Mouse (Mus musculus) brain, embryonic 18.5 days (tissue): ENCODE data around the gene Dgkz.

Experiments
- DNase-seq: peaks from one replicate; pipeline ENCODE4 v3.0.0-alpha.2; 2012; ENCODE audit warnings: low read depth, low spot score

Dgkz gene

GRCm38 (mm10) chr2:91961901-91962761 is 13.5 kb downstream of the Dgkz start:
- no peak for DNase-seq

GRCm38 (mm10) chr2:91960459-91960858 is 15.2 kb downstream of the Dgkz start:
- DNase-seq: no peak

DNA sequence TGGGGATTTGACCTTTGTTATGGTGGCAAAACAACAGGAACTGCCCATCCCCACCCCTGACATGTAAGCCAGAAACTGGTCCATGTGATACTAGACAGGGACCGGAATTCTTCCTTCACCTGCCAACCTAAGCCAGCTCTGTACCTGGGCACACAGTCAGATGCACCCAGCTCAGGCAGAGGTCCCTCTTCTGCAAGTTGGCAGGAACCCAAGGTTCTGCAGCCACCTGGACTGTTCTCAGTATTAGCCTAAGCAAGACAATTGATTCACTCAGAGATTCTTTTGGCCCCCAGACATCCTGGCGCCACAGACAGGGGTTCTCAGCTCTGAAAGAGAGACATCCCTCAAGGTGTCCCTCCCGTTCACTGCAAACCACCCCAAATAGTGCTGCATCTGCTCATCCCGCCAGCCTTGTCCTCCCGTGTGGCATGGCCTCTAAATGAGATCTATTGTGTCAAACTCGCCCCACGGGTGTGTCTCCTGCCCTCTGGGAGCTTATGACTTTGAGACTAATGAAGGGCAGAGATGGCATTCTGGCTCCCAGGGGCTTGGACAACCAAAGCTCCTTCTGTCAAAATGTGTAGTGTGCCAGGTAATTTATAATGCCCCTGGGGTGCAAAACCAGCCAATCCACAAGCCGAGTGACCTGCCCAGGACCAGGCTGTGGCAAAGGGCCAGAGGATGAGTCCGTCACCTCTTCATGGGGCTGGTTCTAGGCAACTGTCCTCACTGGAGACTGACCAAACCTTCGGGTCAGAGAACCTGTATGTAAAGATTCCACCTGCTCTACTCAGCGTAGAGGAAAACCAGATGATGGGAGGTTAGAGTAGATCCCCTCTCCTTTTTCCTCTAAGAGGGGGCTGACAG is 15.9 kb downstream of the Dgkz start:
- DNase-seq: no peak

DNA sequence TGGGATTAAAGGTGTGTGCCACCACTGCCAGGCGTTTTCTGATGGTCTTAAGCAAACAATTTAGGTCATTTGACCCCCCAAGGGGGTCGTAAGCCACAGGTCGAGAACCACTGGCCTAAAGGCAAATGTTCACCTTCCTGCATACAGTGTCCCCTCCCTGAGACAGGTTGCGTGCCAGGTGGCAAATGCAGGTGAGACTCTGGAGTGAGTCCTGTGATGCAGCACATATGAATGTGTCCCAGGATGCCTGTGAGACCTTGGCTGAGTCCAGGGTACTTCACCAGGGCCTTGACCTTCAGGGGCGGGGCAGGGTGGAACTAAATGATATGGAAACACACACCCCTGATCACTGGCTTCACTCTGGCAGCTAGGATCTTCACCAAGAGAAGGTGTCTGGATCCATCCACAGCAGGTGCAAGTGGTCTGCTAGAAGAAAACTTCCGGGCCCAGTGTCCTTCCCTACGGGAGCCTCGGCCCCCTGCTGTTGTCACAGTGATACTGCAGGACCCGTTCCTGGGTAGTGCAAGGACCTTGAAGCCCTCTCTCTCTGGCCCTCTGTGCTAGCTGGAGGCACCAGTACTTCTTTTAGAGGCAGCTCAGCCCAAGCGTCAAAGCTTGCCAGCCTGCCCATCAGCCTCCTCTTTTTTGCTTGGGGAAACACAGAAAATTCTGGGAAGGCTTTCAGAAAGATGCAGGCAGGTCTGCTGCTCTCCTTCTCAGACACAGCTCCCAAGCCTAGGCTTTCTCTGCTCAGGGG is 16.8 kb downstream of the Dgkz start:
- no peak for DNase-seq

- DNase-seq: no peak
Observed at GRCm38 (mm10) chr2:91958049-91958448, 17.6 kb downstream of the Dgkz start.

DNA sequence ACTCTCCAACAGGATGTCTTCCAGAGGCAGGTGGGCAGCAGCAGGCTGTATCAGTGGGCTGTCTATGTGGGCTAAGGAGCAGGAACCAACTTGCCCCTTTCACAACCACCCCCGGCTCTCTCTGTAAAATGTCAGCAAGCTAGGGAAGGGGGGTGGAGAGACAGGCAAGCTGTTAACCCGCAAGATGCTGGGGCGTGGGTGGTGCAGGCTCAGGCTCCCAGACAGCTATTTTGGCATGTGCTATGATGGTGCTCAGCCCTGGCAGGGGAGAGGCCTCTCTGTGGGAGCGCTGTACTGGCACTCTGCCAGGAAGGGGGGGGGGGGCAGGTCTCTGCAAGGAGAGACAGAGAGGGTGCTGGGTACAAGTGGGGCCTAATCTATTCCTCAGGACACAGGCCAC is 18.6 kb downstream of the Dgkz start:
- no peak for DNase-seq

DNA sequence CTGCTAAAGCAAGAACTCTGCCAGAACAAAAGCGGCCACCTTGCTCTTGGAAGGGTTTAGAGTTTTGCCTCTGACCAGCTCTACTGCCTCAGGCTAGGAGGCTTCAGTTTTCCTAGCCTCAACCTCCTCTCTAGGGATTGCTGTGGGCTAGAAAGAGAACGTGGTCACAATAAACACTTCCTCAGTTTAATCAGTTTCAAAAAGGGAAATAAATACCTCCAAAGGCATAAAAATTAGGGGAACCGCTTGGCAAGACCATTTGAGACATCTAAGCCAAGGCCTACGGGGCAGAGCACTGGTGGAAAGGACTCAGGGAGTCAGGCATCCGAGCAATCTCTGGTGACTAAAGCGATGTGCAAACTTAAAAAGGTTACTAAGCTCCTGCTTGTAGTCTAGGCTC is 19.8 kb downstream of the Dgkz start:
- no peak for DNase-seq

DNA sequence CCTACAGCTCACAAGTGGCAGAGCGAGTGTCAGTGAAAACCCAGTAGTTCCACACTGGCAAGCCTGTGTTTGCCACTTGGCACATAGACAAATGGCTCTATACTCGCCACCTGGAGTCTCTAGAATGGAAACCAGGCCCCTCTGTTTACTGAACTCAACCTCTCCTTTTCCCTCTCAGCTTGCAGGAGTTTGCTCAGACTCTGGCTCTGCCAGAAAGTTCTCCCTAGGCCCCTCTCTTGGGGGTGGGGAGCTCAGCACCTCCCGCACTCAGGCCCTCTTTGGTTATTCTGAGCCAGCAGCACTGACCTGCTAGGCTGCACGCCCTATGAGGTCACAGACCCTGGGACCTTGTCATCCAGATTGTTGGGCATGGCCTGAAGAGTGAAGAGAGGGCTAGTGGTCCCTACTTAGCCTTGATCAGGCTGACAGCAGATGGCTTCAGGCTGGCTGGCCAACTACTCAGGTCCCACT is 20.5 kb downstream of the Dgkz start:
- no peak for DNase-seq

GRCm38 (mm10) chr2:91953825-91954224 is 21.8 kb downstream of the Dgkz start:
- DNase-seq: no peak

DNA sequence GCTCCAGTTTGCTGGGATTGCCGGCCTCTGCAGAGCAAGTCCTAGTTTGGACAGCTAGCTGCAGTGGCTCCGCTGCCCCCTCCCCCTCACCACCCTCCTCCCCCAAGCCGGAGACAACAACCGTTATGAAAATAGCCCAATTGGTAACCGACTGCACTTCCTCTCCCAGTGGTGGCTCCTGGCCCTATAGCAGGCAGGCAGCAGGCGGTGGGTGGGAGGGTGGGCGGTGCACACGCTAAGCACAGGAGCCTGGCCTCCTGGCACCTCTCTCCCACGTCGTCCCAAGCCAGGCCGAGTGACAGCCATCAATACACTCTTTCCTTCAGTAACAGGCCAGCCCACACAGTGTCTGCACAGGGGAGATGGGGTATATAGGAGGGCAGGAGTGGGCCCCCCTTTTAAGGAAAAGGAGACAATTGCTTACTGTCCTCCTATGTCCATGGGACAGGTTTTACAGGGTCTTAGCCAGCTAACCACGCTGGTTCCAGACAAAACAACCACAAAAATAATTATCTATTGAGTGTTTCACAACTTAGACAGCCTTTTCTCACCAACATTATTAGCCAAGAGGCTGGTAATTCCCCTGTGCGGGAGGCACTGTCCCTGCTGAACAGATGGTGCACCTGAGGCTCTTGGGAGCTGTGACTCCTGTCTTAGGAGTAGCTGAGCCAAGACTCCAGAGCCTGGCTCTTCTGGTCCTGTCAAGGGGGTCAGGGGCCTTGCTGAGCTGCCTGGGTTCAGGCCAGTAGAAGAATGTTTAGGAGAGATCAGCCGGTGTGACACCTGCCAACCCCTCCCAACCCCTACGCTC is 25.2 kb downstream of the Dgkz start:
- no peak for DNase-seq

DNA sequence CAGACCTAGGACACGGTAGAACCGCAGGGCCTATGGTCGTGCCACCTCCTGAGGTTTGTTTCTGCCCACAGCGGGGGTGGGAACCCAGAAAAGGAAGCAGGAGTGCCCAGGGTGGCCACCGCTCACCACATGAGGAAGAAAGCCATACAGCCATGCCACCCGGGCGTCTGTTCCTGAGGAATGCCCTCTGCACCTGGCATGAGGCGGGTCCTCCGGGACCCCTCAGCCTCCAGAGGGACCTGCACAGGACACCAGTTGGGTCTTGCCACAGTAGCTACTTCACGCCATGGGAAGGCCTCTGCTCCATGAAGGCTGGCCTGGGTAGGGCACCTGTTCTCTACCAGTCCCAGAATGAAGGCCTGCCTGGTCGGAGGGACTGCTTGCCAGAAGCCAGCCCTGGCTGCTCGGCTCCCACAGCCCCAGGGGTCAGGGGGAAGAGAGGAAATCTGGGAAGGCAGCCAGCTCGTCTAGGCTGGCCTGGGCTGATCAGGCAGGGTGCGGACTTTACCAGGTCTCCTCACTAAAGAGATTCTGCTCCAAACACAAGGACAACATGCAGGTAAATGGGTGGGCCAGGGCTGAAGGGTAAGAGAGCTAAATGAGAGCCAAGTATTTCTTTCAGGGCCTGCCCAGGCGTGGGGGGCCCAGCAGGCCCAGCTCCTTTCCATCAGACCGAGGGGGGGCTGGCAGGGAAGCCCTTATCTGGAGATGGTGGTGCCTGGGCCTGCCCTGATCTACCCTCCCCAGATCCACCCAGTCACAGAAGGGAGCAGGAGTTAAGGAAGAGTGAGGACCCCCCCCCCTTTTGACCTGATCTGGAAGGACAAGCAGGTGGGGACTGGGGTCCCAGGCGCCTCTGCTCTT is 26.0 kb downstream of the Dgkz start:
- no peak for DNase-seq

DNA sequence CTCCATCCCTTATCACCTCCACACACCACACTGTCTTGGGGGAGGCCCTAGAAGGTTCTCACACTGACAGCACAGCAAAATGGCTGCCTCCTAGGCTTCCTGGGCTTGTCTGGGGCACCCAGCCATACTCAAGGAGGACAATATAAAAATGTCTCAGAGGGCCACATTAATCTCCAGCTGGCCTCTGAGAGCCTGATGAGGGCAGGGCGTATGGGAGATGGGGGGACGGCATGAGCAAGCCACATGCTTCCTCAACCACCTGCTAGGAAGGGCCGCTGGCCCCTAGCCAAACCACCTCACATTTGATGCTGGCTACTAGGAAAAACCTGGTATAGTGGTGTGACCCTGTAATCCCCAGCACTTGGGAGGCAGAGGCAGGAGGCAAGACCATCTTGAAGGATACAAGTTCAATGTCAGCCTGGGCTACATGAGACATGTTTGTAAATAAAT is 26.8 kb downstream of the Dgkz start:
- DNase-seq: no peak

DNA sequence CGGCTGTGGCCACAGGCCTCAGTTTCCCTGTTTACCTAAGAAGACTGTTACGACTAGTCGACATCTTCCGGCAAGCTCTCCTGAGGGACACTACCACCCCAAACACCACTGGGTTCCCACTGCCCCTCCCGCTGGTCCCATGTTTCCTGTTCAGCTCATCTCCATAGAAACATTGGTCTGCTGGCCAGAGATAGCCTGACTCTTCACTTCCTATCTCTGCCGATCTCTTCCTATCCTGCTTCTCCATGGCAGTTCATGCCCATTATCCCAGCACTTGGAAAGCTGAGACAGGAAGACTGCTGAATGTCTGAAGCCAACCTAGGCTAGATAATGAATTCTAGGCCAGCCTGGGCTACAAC is 27.5 kb downstream of the Dgkz start:
- DNase-seq: no peak

GRCm38 (mm10) chr2:91947397-91948150 is 28.1 kb downstream of the Dgkz start:
- no peak for DNase-seq

GRCm38 (mm10) chr2:91946836-91947235 is 28.8 kb downstream of the Dgkz start:
- no peak for DNase-seq

- DNase-seq: no peak
Observed at GRCm38 (mm10) chr2:91945483-91945882, 30.2 kb downstream of the Dgkz start, which contains the start of gene Gm9821. Gene Gm9821 (plus strand): TSS chr2:91945703.

DNA sequence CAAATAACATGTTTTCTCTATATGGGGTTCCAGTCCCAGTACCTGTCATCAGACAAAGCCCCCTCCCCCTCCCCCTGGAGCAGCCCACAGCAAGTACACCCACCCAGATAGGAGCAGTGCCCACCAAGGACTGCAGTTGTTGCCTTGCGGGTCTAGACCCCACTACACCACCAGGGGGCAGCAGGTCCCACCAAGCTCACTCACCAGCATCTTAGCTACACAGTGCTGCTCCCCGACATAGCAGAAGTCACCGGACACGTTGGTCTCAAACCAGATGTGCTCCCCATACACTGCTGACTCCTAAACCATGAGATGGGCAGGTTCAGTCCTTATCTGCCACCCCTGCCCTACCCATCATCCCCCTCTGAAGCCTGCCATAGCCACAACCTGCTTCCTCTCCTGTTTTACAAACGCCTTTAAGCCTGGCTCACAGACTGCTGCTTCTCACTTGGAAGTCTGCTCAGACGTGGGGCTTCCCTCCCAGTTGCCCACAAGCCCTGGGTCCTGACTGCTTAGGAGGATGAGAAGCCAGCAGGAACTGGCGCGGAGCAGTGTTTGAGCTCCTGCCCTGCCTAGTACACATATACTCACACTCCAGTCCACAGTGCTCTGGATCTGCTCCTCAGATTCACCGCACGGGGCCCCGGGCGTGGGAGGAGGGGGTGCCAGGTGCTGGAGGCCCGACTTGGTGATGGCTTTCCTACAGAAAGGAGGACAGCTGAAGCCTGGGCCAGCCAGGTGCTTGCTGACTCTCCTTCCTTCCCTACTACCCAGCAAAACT is 31.3 kb downstream of the Dgkz start:
- DNase-seq: no peak

DNA sequence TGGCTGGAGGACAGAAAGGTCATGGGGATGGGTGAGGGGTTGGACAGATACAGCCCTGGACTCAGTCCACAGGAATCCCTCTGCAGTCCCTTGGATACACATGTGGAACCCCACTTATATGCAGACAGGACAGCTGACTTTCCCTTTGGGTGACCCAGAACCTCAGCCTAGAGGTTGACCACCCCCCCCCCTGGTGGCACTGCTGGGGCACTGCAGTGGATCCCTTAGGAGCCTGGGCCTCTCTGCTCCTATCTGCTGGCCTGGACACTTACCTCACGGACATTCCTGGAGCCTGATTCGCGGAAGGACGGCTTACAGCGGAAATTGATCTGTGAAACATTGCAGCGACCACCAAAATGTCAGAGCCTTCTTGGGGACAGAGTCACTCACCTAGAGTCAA is 33.3 kb downstream of the Dgkz start:
- DNase-seq: no peak
